Mouse (Mus musculus) ES-Bruce4 (cell line): ENCODE measurements around the gene Micall1. TPM values are rescaled to one million over a fixed set of nuclear protein-coding genes. Genes with fewer than 3 reads are reported as not detected.
A peak's percentile ranks its signal among the peaks of the same experiment; 100 is the strongest.

Experiments used
- H3K27ac ChIP-seq: 2 replicates; pipeline ENCODE4 v1.5.1; 2012; ENCODE audit warnings: low read length, inconsistent platforms; ENCODE audit not compliant: insufficient read depth
- H3K27me3 ChIP-seq: 2 replicates; pipeline ENCODE4 v1.6.1; 2012; ENCODE audit warnings: mild to moderate bottlenecking, low read length, inconsistent platforms; ENCODE audit not compliant: control insufficient read depth, poor library complexity, insufficient read depth, severe bottlenecking
- H3K36me3 ChIP-seq: 2 replicates; pipeline ENCODE4 v1.6.1; 2012; ENCODE audit warnings: inconsistent platforms, mild to moderate bottlenecking, low read length, moderate library complexity; ENCODE audit not compliant: control insufficient read depth, poor library complexity, insufficient read depth, severe bottlenecking
- H3K4me1 ChIP-seq: one replicate; pipeline ENCODE4 v1.8.1; 2011; ENCODE audit warnings: low read length; ENCODE audit not compliant: control insufficient read depth, insufficient read depth
- H3K4me3 ChIP-seq: 2 replicates; pipeline ENCODE4 v1.5.1; 2011; ENCODE audit warnings: low read depth, mild to moderate bottlenecking, low read length
- H3K9ac ChIP-seq: 2 replicates; pipeline ENCODE4 v1.6.1; 2012; ENCODE audit warnings: low read depth, mild to moderate bottlenecking, inconsistent platforms; ENCODE audit not compliant: poor library complexity, severe bottlenecking
- H3K9me3 ChIP-seq: replicated peaks from 2 replicates; pipeline ENCODE4 v1.6.1; 2012; ENCODE audit warnings: mild to moderate bottlenecking, low read length, inconsistent platforms; ENCODE audit not compliant: control insufficient read depth, poor library complexity, insufficient read depth, severe bottlenecking
- CTCF ChIP-seq: IDR thresholded peaks from one replicate; pipeline ENCODE4 v1.8.1; 2011; ENCODE audit warnings: low read depth, low read length
- EP300 ChIP-seq: IDR thresholded peaks from 2 replicates; pipeline ENCODE4 v1.6.1; 2011; ENCODE audit warnings: low read depth, low read length; ENCODE audit not compliant: insufficient read depth
- POLR2A ChIP-seq: IDR thresholded peaks from one replicate; pipeline ENCODE4 v1.8.1; 2011; ENCODE audit warnings: low read length; ENCODE audit not compliant: insufficient read depth
- polyA plus RNA-seq: library from polyadenylated mRNA; stranded (reverse); fragments of >200 nt; gene quantifications from 2 replicates; pipeline ENCODE4 v1.2.4, GENCODE M21; 2011; ENCODE audit warnings: low read depth; ENCODE audit not compliant: missing spikeins, insufficient read depth, insufficient read length

The Micall1 gene
- polyA plus RNA-seq, 1 experiment = 12.4 TPM

GRCm38 (mm10) chr15:79066276-79066675, 42.4 kb upstream of the Micall1 start:
- peak overlapping the region; percentile 67; the same call in 1 of the 2 replicates for H3K27ac ChIP-seq
- TF ChIP-seq CTCF (no peak), EP300 (no peak), POLR2A (no peak)
- H3K27me3 ChIP-seq = no peaks in the 10 kb centered on the region
- no peak overlapping the region for H3K9ac ChIP-seq
- H3K9me3 ChIP-seq = no peaks in the 10 kb centered on the region
- H3K36me3 ChIP-seq = no peaks in the 10 kb centered on the region
- H3K4me1 ChIP-seq = peaks cover 6% of the 10 kb centered on the region
- H3K4me3 ChIP-seq = no peak overlapping the region

GRCm38 (mm10) chr15:79067631-79068030, 41.1 kb upstream of the Micall1 start:
- Histone ChIP-seq H3K4me3 (no peak overlapping the region), H3K27ac (no peak overlapping the region), H3K4me1 (peaks cover 6% of the 10 kb centered on the region), H3K9ac (no peak overlapping the region), H3K36me3 (no peaks in the 10 kb centered on the region), H3K27me3 (no peaks in the 10 kb centered on the region), H3K9me3 (no peaks in the 10 kb centered on the region)
- no peak for TF ChIP-seq EP300
- no peak for TF ChIP-seq POLR2A
- no peak for TF ChIP-seq CTCF

DNA sequence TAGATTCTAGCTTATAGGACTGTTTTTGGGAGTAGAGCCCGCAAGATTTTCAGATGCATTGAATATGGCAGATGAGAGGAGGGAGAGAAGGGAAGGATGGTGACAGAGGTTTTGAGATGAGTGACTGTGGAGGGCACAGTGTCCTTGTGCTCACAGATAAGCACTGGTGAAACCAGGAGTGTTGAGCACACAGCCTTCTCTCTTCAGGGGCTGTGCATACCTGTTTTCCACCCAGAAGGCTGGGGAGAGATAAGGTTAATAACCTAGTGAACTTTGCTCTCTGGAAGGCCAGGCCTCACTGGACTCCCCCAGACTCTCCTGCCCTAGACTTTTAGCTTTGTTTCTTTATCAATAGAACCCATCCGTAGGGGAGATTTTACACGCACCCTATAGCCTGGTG, 40.3 kb upstream of the Micall1 start:
- Histone ChIP-seq H3K4me1 (peaks cover 6% of the 10 kb centered on the region), H3K9me3 (no peaks in the 10 kb centered on the region), H3K4me3 (no peak overlapping the region), H3K27me3 (no peaks in the 10 kb centered on the region), H3K9ac (no peak overlapping the region), H3K36me3 (no peaks in the 10 kb centered on the region), H3K27ac (no peak overlapping the region)
- no peak for TF ChIP-seq POLR2A
- TF ChIP-seq CTCF = no peak
- TF ChIP-seq EP300 = no peak

GRCm38 (mm10) chr15:79071117-79072039, 37.3 kb upstream of the Micall1 start:
- H3K9me3 ChIP-seq = no peaks in the 10 kb centered on the region
- H3K36me3 ChIP-seq = peaks cover under 1% of the 10 kb centered on the region
- H3K9ac ChIP-seq = peak overlapping the region; percentile 10; the same call in 1 of the 2 replicates
- peak overlapping the region; percentile 60 for H3K27ac ChIP-seq
- TF ChIP-seq POLR2A (no peak), EP300 (0 out of 2 replicates have a peak, but pooled peaks have one; percentile 9), CTCF (peak; percentile 63)
- H3K4me3 ChIP-seq = no peak overlapping the region
- H3K27me3 ChIP-seq = no peaks in the 10 kb centered on the region
- H3K4me1 ChIP-seq = no peaks in the 10 kb centered on the region

DNA sequence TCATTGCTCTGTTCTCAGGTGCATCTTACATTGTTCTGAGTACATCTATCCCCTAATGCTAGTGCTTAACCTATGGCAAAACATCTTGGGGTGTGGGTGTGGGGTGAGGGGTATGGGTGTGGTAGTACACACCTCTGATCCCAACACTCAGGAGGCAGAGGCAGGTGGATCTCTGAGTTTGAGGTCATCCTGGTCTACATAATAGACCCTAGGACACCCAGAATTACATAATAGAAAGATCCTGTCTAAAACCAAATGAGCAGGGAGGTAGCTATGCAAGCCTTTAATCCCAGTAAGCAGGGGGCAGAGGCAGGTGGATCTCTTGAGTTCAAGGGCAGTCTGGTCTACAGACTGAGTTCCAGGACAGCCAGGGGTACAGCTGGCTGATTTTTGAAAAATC, 34.9 kb upstream of the Micall1 start:
- peaks cover 4% of the 10 kb centered on the region for H3K4me1 ChIP-seq
- H3K27ac ChIP-seq = peak overlapping the region; percentile 92
- TF ChIP-seq EP300 (no peak), CTCF (no peak), POLR2A (no peak)
- no peaks in the 10 kb centered on the region for H3K27me3 ChIP-seq
- peaks cover 24% of the 10 kb centered on the region for H3K36me3 ChIP-seq
- H3K9ac ChIP-seq = 0 out of 2 replicates have a peak overlapping the region, but pooled peaks have one; percentile 84
- H3K4me3 ChIP-seq = no peak overlapping the region
- no peaks in the 10 kb centered on the region for H3K9me3 ChIP-seq

DNA sequence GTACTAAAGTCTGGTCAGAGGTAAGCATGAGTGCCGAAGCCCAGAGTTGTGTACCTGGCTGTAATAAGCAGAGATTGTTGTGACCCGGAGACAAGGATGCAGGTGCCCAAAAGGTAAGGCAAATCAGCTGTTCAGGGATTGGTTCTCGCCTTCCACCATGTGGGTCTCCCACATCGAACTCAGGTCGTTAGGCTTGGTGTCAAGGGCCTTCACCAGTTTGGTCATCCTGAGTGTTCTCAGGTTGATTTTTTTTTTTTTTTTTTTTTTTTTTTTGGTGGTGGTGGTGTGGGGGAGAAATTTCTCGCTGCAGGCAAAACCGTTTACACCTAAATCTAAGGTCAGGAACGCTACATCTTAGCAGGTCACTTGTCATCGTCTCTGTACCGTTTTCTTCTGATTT, 34.3 kb upstream of the Micall1 start:
- Histone ChIP-seq H3K9me3 (no peaks in the 10 kb centered on the region), H3K9ac (peak overlapping the region; percentile 84), H3K4me1 (peaks cover 4% of the 10 kb centered on the region), H3K36me3 (peaks cover 31% of the 10 kb centered on the region), H3K4me3 (peak overlapping the region; percentile 95), H3K27me3 (no peaks in the 10 kb centered on the region), H3K27ac (peak overlapping the region; percentile 92)
- TF ChIP-seq EP300 (no peak), CTCF (no peak), POLR2A (no peak)
